Mouse (Mus musculus) cerebellum, adult 2 months (tissue): Measurements from ENCODE around the gene Med4. TPM values are rescaled to one million over a fixed set of nuclear protein-coding genes. Genes with fewer than 3 reads are reported as not detected.

Experiments used
- DNase-seq, 2 experiments: peaks; one replicate each; pipeline ENCODE4 v3.0.0; 2021
- H3K27ac ChIP-seq: fragments of 200-500 bp; 2 replicates; pipeline ENCODE4 v1.5.1; 2012; ENCODE audit warnings: low read length, control low read depth, inconsistent platforms; ENCODE audit not compliant: insufficient read depth
- H3K27me3 ChIP-seq: fragments of 200-500 bp; 2 replicates; pipeline ENCODE4 v1.6.1; 2012; ENCODE audit warnings: inconsistent platforms, mild to moderate bottlenecking, low read length, moderate library complexity; ENCODE audit not compliant: control insufficient read depth, insufficient read depth
- H3K4me1 ChIP-seq: fragments of 200-500 bp; 2 replicates; pipeline ENCODE4 v1.6.1; 2011; ENCODE audit warnings: low read length; ENCODE audit not compliant: control insufficient read depth, insufficient read depth
- H3K4me3 ChIP-seq: fragments of 200-500 bp; replicated peaks from 2 replicates; pipeline ENCODE3; 2011; ENCODE audit warnings: mild to moderate bottlenecking, low read depth, low read length, control low read depth; ENCODE audit not compliant: insufficient read depth
- CTCF ChIP-seq: fragments of 200-500 bp; IDR thresholded peaks from 2 replicates; pipeline ENCODE4 v1.5.1; 2011; ENCODE audit warnings: low read depth, mild to moderate bottlenecking, control low read depth, low read length, moderate library complexity, borderline replicate concordance; ENCODE audit not compliant: insufficient read depth
- POLR2A ChIP-seq: fragments of 200-500 bp; IDR thresholded peaks from 2 replicates; pipeline ENCODE4 v1.6.1; 2011; ENCODE audit warnings: low read length, control low read depth, borderline replicate concordance; ENCODE audit not compliant: insufficient read depth
- WGBS: fragments of 180-500 bp; shearing (Covaris S2); methylation state at CpG from one replicate; pipeline ENCODE4 v1.1.7; 2018; 5-methylcytosine and 5-hydroxymethylcytosine counted together
- polyA plus RNA-seq: library from polyadenylated mRNA; depleted of rRNA; stranded (reverse); fragments of >200 nt; gene quantifications from 2 replicates; pipeline ENCODE4 v1.2.3, GENCODE M21; 2012

Gene Med4
- polyA plus RNA-seq, 1 experiment = 40.0 TPM

- H3K27me3 ChIP-seq = no peaks in the 10 kb centered on the region
- no peak for DNase-seq
- TF ChIP-seq CTCF (no peak), POLR2A (no peak)
- no peak overlapping the region for H3K27ac ChIP-seq
- H3K4me3 ChIP-seq = no peak overlapping the region
- H3K4me1 ChIP-seq = no peaks in the 10 kb centered on the region
- WGBS = 54% methylated on average over 5 of the region's 5 CpGs
Measured at GRCm38 (mm10) chr14:73486641-73487040, 23.2 kb upstream of the Med4 start.

GRCm38 (mm10) chr14:73493356-73493755 lies 16.5 kb upstream of the Med4 start:
- Histone ChIP-seq H3K27me3 (no peaks in the 10 kb centered on the region), H3K4me1 (no peaks in the 10 kb centered on the region), H3K27ac (no peak overlapping the region), H3K4me3 (no peak overlapping the region)
- DNase-seq = no peak
- TF ChIP-seq POLR2A (no peak), CTCF (no peak)
- WGBS = 95% methylated on average over 6 of the region's 6 CpGs

- 54% methylated on average over 6 of the region's 6 CpGs for WGBS
- Histone ChIP-seq H3K27ac (no peak overlapping the region), H3K4me1 (no peaks in the 10 kb centered on the region), H3K4me3 (no peak overlapping the region), H3K27me3 (no peaks in the 10 kb centered on the region)
- DNase-seq = no peak
- TF ChIP-seq CTCF = no peak
- no peak for TF ChIP-seq POLR2A
Measured at GRCm38 (mm10) chr14:73494122-73494521, 15.7 kb upstream of the Med4 start.

- Histone ChIP-seq H3K4me1 (no peaks in the 10 kb centered on the region), H3K4me3 (no peak overlapping the region), H3K27me3 (no peaks in the 10 kb centered on the region), H3K27ac (no peak overlapping the region)
- no peak for DNase-seq
- WGBS = 67% methylated on average over 7 of the region's 7 CpGs
- TF ChIP-seq POLR2A (no peak), CTCF (no peak)
Measured at GRCm38 (mm10) chr14:73495753-73496152, 14.1 kb upstream of the Med4 start.

- no peak overlapping the region for H3K27ac ChIP-seq
- WGBS = 59% methylated on average over 9 of the region's 9 CpGs
Measured at GRCm38 (mm10) chr14:73501283-73501682, 8.5 kb upstream of the Med4 start.

GRCm38 (mm10) chr14:73501721-73502120 lies 8.1 kb upstream of the Med4 start:
- WGBS = 45% methylated on average over 6 of the region's 6 CpGs
- Histone ChIP-seq H3K27ac (no peak overlapping the region), H3K4me3 (no peak overlapping the region), H3K27me3 (no peaks in the 10 kb centered on the region), H3K4me1 (peaks cover 3% of the 10 kb centered on the region; the same call in 1 of the 2 replicates)
- no peak for TF ChIP-seq CTCF
- TF ChIP-seq POLR2A = no peak
- DNase-seq = no peak

More at GRCm38 (mm10) chr14:73501283-73501682, 8.5 kb upstream of the Med4 start:
- no peak for TF ChIP-seq POLR2A
- TF ChIP-seq CTCF = no peak
- DNase-seq = no peak
- Histone ChIP-seq H3K27me3 (no peaks in the 10 kb centered on the region), H3K4me1 (peaks cover 3% of the 10 kb centered on the region; the same call in 1 of the 2 replicates), H3K4me3 (no peak overlapping the region)

- peak overlapping the region; percentile 8 for H3K4me3 ChIP-seq
- TF ChIP-seq POLR2A (no peak), CTCF (no peak)
- H3K27ac ChIP-seq = no peak overlapping the region; the same call in 1 of the 2 replicates
- DNase-seq = peak; percentile 46 to 73
- H3K27me3 ChIP-seq = no peaks in the 10 kb centered on the region
- H3K4me1 ChIP-seq = peaks cover 3% of the 10 kb centered on the region; the same call in 1 of the 2 replicates
- 6% methylated on average over 7 of the region's 7 CpGs for WGBS
Measured at GRCm38 (mm10) chr14:73502591-73503184, 7.1 kb upstream of the Med4 start.

- DNase-seq = no peak
- H3K27me3 ChIP-seq = no peaks in the 10 kb centered on the region
- no peak for TF ChIP-seq CTCF
- no peak for TF ChIP-seq POLR2A
- H3K4me3 ChIP-seq = no peak overlapping the region
- 50% methylated on average over 13 of the region's 13 CpGs for WGBS
- H3K27ac ChIP-seq = no peak overlapping the region
- H3K4me1 ChIP-seq = peaks cover 3% of the 10 kb centered on the region; the same call in 1 of the 2 replicates
Measured at GRCm38 (mm10) chr14:73503237-73503933, 6.4 kb upstream of the Med4 start.
